Mouse (Mus musculus) right cerebral cortex, postnatal 10 days (tissue): ENCODE results near the gene Id3.

Source experiments
- DNase-seq, 2 experiments: peaks; one replicate each; pipeline ENCODE4 v3.0.0; 2021; ENCODE audit warnings: low spot score in 2 of 2

The Id3 gene

DNA sequence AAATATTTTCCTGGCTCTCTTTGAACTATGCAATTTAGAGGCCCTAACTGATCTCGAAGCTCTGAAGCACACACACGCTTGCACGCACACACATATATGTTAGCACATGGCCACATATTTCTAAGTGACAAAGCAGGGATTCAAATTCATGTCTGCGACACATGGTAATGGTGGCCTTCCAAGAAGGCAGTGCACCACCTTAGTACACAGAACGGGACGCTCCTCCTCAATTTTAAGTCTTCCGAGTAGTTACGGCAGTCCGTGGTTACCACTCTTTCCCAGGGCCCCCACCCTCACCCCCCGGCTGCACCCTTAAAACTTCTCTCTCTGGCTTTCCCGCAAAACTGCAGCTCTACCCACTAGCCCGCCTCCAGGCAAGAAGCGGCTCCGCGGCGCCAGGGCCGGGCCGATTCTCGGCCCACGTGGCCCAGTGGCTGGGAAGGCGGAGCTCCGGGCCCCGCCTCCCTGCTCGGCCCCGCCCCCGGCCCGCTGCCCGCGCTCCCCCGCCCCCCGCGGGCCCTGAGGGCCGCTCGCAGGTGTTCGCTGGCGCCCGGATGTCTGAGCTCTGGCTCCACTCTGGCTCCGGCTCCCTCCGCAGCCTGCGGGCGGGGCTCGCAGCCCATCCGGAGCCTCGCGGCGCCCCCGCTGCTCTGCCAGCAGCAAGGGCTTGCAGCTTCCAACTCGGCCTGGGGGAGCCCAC, 4.3 kb downstream of the Id3 start:
- DNase-seq, result peak; percentile 78 to 80

DNA sequence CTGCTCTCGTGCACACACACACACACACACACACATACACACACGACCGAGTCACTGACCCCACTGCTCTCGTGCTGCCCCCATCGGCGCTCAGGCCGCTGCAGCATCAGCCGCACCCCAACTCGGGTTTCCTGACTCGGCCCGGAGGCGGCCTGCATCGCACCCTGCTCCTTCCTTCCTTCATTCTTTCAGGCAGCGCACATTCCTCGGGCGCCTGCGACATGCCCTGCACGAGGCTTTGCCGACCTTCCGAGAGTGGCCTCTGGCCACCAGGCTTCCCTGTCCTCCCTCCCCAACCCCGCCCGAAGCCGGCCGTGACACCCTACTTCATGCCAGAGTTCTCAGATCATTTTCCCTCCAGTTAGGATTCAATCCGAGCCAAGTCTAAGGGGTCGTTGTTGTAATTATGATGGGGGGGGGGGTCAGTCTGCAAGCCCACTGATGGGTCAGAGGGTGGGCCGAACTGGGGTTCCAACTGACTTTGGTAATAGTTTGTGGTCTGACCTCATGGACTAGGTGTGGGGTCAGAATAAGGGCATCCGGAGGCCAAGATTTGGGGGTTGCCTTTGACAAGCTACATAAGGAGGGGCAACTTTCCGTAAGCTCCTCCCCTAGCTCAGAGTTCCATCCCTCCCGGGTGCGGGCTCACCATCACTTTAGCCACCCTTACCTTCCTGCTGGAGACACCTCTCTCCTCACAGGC, 5.2 kb downstream of the Id3 start:
- DNase-seq, result no peak

DNA sequence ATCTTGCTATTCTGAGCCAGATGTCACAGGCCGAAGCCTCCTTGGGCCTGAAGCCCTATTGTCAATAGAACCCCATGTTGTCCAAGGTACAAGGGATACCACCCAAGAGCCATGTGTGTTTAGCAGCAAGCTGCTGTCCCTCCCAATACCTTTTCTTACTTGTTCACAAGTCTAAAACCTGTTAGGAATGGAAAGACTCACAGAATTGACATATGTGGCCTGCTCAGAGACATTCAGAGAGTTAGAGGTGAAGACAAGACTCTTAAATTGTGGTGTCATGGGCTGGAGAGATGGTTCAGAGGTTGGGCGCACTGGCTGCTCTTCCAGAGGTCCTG, 5.7 kb downstream of the Id3 start:
- no peak for DNase-seq

DNA sequence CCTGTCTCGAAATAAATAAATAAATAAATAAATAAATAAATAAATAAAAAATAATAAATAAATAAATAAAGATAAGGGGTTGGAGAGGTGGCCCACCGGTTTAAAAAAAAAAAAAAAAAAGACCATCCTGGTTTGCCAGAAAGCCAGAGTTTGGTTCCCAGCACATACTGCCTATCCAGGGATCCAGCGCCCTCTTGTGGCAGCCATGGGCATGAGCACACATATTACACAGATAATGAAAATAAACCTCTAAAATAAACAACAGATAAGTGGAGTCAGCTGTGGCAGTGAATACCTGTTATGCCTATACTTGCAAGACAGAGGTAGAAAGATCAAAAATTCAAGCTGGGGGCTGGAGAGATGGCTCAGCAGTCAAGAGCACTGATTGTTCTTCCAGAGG, 6.4 kb downstream of the Id3 start:
- DNase-seq, result no peak

DNA sequence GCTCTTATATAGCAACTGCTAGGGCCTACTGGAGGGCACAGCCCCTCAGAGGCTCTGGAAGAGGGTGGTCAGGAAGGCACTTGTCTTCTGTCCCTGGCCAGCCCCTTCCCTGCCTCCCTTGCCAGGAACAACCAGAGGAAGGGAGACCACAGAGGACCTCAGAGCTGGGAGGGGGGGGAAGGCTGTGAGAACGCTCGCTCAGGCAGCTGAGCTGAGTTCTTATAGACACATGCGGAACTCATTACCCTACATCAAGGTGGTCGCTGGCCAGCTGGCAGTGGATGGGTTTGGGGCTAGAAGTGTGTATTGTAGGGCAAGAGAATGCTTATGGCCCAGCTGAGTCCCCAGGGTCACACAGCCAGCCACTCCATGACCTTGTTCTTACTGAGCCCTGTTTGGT, 7.3 kb downstream of the Id3 start:
- no peak for DNase-seq

DNA sequence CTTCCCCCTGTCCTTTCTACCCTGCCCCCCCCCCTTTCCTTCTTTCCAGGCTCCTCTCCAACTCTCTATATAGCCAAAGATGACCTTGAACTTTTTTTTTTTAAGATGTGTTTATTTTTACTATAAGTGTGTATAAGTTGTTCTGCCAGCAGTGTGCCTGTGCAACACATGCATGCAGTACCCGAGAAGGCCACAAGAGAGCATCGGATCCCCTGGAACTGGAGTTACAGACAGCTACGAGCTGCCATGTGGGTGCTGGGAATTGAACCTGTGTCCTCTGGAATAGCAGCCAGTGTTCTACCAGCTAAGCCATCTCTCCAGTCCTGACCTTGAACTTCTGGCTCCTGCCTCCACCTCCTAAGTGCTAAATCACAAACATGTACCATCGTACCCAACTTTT, 9.5 kb downstream of the Id3 start:
- no peak for DNase-seq

DNA sequence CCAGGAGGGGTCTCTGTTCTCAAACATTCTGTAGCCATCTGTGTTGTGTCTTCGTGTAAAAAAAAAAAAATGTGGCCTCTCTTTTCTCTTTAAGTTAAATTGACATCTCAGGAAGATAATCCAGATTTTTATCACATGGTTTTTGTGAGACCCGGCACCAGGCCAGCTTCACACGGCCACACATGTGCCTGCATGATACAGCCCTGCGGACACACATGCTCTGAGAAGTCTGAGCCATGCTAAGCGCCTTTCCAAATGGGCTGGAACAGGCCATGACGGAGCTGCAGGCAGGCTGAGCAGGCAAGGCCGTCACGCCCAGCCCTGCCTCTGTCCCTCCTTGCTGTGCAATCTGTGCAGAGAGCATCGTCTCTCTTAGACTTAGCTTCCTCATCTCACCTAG, 11.2 kb downstream of the Id3 start:
- no peak for DNase-seq

DNA sequence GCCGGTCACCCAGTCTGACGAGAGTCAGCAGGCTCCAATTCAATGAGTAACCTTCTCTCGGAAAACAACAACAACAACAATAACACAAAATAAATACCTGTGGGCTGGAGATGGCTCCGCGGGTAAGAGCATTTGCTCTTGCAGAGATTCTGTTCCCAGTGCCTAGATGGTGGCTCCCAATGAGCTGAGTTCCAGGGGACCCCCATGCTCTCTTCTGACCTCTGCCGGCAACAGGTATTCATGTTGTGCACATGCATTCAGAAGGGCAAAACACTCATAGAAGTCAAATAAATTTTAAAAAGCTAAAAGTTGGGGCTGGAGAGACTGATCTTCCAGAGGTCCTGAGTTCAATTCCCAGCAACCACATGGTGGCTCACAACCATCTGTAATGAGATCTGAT, 15.2 kb downstream of the Id3 start:
- DNase-seq, result no peak

DNA sequence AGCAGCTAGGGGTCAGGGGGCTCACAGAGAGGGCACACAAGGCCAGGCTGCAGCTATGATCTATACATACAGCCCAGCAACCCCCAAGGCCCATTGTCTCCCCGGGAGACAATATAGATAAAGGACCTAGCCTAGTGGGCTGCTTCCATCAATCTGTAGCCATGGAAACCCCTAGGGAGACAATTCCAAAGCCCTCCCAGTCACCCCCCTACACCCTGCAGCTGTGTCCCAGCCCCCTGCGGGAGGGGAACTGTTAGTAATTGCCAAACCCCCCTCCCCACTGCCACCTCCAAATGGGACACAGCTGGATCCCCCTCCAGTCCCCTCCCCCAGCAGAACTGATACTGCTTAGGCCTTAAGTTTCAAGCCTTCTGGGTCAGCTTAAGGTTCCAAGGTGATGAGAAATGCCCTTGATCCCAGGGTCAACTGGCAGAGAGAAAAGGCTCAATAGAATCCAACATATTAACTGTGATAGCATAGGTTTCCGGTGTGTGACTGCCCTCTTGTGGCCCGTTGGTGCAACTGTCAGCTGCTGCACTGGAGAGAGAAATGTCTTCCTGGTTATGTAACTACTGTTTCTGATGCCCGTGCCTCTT, 16.6 kb downstream of the Id3 start:
- peak; percentile 78 to 83 for DNase-seq

DNA sequence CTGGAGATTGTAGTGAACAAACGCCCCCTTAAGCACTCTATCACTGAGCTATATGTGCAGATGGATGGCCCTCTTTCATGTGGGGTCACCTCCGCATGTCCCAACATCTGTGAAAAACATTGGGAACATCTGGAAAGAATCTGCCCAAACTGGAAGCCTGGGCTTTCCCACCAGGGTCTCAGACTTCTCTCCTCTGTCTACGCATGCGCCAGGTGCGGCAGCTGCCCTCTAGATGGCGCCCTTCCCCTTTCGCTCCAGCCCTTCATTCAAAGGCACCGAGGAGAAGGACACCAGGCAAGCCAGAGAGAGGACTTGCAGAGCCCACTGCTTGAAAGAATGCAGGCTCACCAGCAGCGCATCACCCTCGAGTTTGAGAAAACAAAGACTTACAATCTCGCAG, 20.2 kb downstream of the Id3 start:
- peak; percentile 87 to 89 for DNase-seq

DNA sequence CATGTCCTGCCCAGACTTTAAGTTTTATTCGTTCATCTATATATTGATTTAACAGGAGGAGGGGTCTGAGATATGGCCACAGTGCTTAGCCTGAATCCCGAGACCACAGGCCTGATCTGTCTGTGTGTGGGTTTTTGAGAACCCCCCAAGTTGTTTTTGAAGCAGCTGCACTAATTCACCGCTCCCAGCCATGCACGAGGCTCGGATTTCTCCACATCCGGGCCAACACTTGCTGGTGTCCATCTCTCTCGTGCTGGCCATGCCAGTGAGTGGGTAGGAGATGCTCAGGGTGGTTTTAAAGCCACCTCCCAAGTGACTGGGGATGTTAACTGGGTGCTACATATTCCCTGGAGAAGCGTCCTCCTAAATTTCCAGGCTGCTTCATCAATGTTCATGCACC, 21.7 kb downstream of the Id3 start:
- DNase-seq, result no peak

DNA sequence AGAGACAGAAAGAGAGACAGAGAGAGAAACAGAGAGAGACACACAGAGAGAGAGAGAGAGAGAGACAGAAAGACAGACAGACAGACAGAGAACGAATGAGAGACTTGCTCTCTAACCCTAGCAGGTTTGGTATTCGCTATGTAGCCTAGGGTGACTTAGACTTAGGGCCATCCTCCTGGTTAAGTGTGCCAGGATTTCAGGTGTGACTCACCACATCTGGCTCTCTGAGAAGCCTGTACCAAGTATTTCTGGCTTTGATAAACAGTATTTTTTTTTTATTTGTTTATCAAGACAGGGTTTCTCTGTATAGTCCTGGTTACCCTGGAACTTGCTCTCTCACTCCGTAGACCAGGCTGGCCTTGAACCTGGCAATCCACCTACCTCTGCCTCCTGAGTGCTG, 24.4 kb downstream of the Id3 start:
- no peak for DNase-seq

DNA sequence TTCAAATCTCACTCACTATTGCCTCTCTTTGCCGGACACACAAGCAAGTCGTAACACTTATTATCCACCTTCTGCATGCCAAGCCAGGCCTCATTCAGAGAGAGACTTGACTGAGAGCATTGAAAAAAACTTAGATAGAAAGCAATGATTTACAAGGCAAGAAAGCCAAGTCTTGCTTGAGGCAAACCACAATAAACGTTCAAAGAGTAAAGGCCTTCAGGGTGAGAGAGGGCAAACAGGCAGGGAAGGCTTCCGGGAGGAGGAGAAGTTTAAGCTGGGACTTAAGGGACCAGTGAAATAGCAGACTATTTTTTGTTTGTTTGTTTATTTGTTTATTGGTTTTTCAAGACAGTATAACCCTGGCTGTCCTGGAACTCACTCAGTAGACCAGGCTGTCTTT, 27.1 kb downstream of the Id3 start:
- DNase-seq, result no peak

DNA sequence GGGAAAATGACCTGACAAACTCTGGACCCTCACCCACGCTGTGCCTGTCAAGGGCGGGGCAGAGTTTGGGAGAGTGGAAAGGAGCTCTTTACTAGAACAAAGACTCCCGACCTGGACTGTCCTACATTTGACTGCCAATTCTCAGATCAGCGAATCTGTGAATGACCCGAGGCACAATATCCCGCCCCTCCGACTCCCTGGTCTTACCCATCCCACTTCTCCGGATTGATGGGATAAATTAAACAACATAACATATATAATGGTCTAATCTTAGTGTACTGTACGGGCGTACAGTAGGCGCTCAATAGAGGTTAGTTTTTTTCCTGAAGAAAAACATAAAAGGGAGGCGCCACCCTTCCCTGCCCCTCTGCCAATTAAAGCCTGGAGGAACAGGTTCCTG, 28.2 kb downstream of the Id3 start:
- DNase-seq, result no peak

DNA sequence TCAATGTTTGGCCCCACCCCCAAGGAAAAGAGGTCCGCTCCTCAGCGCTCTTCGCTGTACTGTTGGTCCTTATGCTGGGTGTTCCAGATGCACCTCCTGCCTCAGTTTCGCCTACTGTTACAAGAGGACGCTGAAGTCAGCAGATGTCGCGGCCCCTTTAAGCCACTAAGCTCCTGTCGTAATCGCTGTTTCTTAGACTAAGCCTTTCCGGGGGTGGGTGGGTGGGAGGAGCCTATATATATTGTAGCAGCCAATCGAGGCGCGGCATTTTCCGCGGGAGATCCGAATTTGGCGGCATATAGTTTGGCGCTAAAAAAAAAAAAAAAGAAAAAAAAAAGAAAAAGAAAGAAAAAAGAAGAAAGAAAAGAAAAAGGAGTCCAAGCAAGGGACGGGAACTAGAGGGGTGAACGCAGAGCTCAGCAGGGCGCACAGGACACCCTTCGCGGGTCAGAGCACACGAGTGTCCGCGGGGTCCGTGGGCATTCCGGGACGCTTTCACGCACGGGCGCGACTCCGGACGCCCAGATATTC, 28.8 kb downstream of the Id3 start, which contains the start of gene E2f2:
Gene E2f2, plus strand, starts transcription at position 384 of the 531 bp plus-strand sequence.
- DNase-seq, result peak; percentile 67 to 78

DNA sequence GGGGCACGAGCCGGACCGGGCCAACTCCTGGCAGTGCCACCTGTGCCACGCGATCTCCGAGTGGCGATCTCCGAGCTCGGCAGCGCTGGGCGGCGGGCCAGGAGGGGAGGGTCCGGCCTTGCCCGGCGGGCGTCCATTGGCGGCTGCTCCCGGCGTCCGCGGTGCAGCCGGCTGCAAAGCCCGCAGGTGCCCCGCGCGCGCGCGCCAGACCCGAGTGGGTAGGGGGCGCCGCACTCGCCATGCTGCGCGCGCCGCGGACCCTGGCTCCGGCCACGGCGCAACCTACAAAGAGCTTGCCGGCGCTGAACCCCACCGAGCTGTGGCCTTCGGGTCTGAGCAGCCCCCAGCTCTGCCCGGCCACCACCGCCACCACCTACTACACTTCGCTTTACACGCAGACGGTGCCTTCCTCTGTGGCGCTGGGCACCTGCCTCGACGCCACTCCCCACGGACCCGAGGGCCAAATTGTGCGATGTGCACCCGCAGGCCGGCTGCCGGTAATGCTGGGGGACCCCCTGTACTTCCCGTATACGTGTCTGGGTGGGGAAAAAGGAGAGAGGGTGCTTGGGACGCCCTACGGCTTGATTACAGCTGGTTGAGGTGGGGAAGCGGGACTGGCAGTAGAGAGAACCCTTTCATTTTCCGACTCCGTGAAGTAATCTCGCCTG, 29.4 kb downstream of the Id3 start:
- DNase-seq, result peak in 1 of 2 experiments; percentile 69

DNA sequence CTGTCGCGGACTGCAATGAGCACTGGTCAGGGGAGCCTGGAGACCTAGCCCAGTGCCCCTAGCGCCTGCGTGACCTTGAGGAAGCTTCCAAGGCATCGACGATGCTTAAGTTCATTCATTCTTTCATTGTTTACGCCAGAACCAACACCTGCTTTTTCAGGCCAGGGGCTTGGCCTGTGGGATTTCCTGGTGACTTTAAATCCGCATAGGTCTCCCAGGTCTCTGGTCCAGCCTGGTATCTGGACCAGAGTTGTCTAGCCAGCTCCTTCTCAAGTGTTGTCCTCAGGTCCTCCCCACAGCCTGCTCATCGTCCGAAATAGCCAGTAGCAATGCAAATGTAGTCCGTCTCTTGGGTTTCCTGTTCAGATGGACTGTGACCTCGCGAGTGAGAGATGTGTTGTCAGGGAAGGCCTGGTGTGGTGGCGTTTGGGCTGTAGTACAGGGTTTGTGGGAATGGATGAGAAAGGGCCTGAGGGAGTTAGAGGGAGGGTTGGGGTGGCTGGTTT, 30.0 kb downstream of the Id3 start:
- no peak for DNase-seq

DNA sequence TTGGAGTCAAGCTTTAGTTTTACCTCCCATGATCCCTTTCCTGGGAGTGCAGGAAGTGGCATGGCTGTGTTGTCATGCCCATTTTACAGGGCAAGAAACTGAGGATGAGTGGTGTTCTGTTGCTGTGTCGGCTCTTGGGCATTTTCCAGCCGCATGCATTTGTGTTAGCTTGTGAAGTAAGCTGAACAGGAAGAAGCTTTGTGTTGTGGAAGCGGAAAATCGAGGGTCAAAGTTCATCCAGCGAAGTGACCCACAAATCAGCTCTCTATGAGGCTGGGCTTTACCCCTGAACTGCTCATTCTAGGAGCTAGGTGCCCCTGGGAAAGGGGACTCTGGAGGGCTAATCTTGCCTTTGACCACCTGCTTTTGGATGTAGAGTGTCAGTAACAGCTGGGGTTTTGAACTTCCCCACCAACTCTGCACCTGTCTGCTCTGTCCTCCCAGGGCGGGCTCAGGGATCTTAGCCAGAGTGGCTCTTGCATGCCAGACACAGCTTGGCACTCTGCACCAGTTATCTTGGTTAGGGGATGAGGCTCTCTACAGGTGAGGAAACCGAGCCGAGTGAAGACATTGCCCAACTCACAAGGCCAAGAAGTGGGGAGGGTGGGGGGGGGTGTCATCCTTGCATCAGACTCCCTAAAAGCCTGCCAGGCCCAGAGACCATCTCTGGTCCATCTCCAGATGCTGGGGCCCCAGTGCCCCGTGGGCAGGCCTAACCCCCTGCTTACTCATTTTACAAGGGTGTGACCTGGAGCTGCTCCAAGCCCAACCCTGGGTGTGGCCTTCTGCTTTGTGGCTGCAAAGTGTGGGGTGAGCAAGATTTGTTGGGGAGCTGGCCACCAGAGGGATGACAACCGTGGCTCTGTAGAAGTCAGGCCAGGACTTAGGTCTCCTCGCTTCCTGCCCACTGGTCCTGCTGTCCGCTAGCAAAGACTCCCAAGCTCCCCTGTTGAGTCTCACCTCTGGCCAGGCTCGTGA, 31.2 kb downstream of the Id3 start:
- DNase-seq, result no peak

DNA sequence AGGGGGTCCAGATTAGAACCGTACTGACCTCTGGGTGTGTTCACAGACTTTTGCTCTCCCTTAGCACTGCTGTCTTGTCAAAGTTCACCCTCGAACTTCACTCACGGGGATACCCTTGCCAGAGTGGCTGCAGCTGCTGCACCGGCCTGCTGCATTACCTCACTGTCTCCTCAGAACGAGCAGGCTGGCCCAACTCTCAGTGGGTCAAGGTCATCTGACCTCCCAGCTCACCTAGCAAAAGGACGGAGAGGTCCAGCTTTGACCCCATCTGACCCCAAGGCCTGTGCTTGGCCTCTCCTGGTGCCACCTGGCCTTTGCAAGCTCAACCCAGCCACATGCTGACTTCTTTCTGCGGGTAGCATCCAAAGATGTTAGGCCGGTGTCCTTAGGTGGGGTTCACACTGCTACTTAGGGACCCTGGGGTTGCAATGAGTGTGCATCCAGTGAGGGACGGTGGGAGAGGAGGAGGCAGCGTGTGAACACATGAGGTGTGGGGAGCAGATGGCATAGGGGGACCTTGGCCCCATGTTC, 32.8 kb downstream of the Id3 start:
- DNase-seq, result no peak

DNA sequence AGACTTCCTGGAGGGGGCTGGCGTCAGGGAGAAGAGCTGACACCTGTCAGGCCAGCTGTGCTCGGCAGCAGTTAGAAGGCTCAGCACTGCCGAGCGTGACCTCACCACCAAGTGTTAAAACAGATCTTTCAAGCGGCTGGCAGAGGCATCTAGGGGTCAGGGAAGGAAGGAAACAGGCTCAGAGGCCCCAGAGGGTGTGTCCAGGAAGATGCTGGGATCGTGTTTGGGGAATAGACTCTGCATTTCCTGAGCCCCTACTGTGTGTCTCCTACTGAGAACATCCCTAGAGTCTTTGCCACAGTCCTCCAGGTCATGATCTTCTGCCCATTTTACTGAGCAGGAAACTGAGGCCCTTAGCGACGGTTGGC, 33.9 kb downstream of the Id3 start:
- DNase-seq, result no peak
